Mouse (Mus musculus): ENCODE measurements around the gene Hebp1. TPM values are rescaled to one million over a fixed set of nuclear protein-coding genes. Genes with fewer than 3 reads are reported as not detected.

Gene Hebp1
- polyA plus RNA-seq, 1 experiment from 2014 or later: 2.9 TPM

GRCm38 (mm10) chr6:135228465-135228941, 30.7 kb upstream of the Hebp1 start:
- no peak for DNase-seq (ENCODE audit: low spot score, missing footprints)
- Histone ChIP-seq H3K36me3 (ENCODE audit: control insufficient read depth, insufficient read depth, low read length) (no peaks in the 10 kb centered on the region), H3K9ac (ENCODE audit: low read length) (no peak overlapping the region), H3K27me3 (ENCODE audit: control insufficient read depth, insufficient read depth, low read length) (no peaks in the 10 kb centered on the region), H3K9me3 (ENCODE audit: control insufficient read depth, low read length) (no peaks in the 10 kb centered on the region), H3K27ac (ENCODE audit: low read depth, low read length) (no peak overlapping the region), H3K4me3 (ENCODE audit: low read depth, low read length) (no peak overlapping the region), H3K4me1 (ENCODE audit: control insufficient read depth, insufficient read depth, low read length) (peaks cover 11% of the 10 kb centered on the region; the same call in 1 of the 2 replicates), H3K4me2 (no peak overlapping the region)
- 42% methylated on average over 10 of the region's 10 CpGs for WGBS
- ATAC-seq (ENCODE audit: low FRiP score): peak; percentile 74

DNA sequence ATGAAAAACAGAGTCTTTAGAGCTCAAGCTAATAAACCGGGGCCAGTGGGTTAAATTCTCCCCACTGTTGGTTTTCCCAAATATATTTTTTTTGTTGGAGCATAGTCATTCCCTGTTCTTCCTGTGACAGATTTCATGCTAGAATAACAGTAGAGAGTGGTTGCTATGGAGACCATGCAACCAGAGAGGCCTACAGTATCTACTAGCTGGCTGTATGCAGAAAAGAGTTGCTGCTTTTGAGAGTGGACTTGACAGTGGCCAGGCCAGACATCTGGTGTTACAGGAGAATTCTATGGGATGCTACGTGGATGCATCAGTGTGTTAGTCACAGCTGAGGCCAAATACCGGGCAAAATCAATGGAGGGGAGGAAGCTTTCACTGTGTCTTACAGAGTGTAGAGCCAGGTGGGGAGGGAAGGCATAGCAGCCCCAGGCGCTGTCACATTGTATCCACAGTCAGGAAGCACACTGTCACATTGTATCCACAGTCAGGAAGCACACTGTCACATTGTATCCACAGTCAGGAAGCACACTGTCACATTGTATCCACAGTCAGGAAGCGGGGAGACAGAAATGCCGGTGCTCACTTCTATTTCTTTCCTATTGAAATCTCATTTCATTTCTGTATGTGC, 26.1 kb upstream of the Hebp1 start:
- 69% methylated on average over 6 of the region's 6 CpGs for WGBS
- H3K9ac ChIP-seq (ENCODE audit: low read length): no peak overlapping the region
- H3K4me3 ChIP-seq (ENCODE audit: low read depth, low read length): no peak overlapping the region
- no peak for DNase-seq (ENCODE audit: low spot score, missing footprints)
- H3K4me2 ChIP-seq: no peak overlapping the region
- ATAC-seq (ENCODE audit: low FRiP score): no peak
- H3K27ac ChIP-seq (ENCODE audit: low read depth, low read length): no peak overlapping the region
- H3K36me3 ChIP-seq (ENCODE audit: control insufficient read depth, insufficient read depth, low read length): no peaks in the 10 kb centered on the region
- H3K27me3 ChIP-seq (ENCODE audit: control insufficient read depth, insufficient read depth, low read length): no peaks in the 10 kb centered on the region
- peaks cover 7% of the 10 kb centered on the region; the same call in 1 of the 2 replicates for H3K4me1 ChIP-seq (ENCODE audit: control insufficient read depth, insufficient read depth, low read length)
- H3K9me3 ChIP-seq (ENCODE audit: control insufficient read depth, low read length): no peaks in the 10 kb centered on the region

- no peak overlapping the region for H3K27ac ChIP-seq (ENCODE audit: low read depth, low read length)
- ATAC-seq (ENCODE audit: low FRiP score) (no peak), DNase-seq (ENCODE audit: low spot score, missing footprints) (no peak)
- H3K9ac ChIP-seq (ENCODE audit: low read length): no peak overlapping the region
- no peaks in the 10 kb centered on the region for H3K27me3 ChIP-seq (ENCODE audit: control insufficient read depth, insufficient read depth, low read length)
- no peaks in the 10 kb centered on the region for H3K36me3 ChIP-seq (ENCODE audit: control insufficient read depth, insufficient read depth, low read length)
- peaks cover 2% of the 10 kb centered on the region; the same call in 1 of the 2 replicates for H3K4me1 ChIP-seq (ENCODE audit: control insufficient read depth, insufficient read depth, low read length)
- no peak overlapping the region for H3K4me2 ChIP-seq
- 86% methylated on average over 5 of the region's 5 CpGs for WGBS
- H3K4me3 ChIP-seq (ENCODE audit: low read depth, low read length): no peak overlapping the region
- H3K9me3 ChIP-seq (ENCODE audit: control insufficient read depth, low read length): no peaks in the 10 kb centered on the region
Measured at GRCm38 (mm10) chr6:135219916-135220315, 22.1 kb upstream of the Hebp1 start.

DNA sequence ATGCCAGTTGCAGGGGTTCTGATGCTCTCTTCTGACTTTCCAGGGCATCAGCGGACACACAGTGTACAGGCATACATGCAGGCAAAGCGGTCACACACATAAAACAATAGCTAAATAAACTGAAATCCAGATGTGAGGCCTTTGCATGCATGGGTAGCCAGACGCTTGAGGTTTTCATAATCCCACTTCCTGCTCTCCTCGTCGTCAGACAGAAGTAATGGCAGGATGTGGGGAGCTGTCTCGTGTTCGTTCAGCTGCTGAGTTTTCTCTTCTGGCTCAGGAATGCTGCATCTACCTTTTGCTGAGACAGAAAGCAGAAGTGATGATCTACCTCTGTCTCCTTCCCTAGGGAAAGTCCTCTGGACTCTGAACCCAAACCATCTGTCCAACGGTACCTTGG, 20.5 kb upstream of the Hebp1 start:
- ATAC-seq (ENCODE audit: low FRiP score) (no peak), DNase-seq (ENCODE audit: low spot score, missing footprints) (no peak)
- Histone ChIP-seq H3K4me2 (no peak overlapping the region), H3K4me1 (ENCODE audit: control insufficient read depth, insufficient read depth, low read length) (no peaks in the 10 kb centered on the region), H3K36me3 (ENCODE audit: control insufficient read depth, insufficient read depth, low read length) (no peaks in the 10 kb centered on the region), H3K9me3 (ENCODE audit: control insufficient read depth, low read length) (no peaks in the 10 kb centered on the region), H3K27me3 (ENCODE audit: control insufficient read depth, insufficient read depth, low read length) (no peaks in the 10 kb centered on the region), H3K9ac (ENCODE audit: low read length) (no peak overlapping the region), H3K4me3 (ENCODE audit: low read depth, low read length) (no peak overlapping the region), H3K27ac (ENCODE audit: low read depth, low read length) (no peak overlapping the region)
- 78% methylated on average over 8 of the region's 8 CpGs for WGBS

DNA sequence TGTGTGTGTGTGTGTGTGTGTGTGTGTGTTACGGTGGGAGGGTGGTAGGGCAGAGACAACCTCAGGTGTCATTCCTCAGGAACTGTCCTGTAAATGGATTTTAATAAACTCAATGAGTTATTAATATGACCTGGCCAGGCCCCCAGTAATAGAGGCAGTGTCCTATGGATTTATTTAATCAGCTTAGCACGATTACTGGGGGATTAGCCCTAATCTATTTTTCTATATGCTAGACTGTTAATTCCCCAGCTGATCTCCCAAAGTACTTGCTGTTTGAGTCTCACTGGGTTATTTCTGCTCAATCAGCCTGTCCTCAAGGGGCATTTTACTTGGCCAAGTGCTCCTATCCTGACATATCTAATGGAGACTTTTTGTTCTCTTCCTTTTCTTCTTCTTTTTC, 14.8 kb upstream of the Hebp1 start:
- no peaks in the 10 kb centered on the region; the same call in 1 of the 2 replicates for H3K9me3 ChIP-seq (ENCODE audit: control insufficient read depth, low read length)
- WGBS: 62% methylated on average over 2 of the region's 2 CpGs
- ATAC-seq (ENCODE audit: low FRiP score) (no peak), DNase-seq (ENCODE audit: low spot score, missing footprints) (no peak)
- no peak overlapping the region for H3K27ac ChIP-seq (ENCODE audit: low read depth, low read length)
- no peak overlapping the region for H3K9ac ChIP-seq (ENCODE audit: low read length)
- no peak overlapping the region for H3K4me2 ChIP-seq
- no peaks in the 10 kb centered on the region for H3K4me1 ChIP-seq (ENCODE audit: control insufficient read depth, insufficient read depth, low read length)
- H3K36me3 ChIP-seq (ENCODE audit: control insufficient read depth, insufficient read depth, low read length): no peaks in the 10 kb centered on the region
- H3K4me3 ChIP-seq (ENCODE audit: low read depth, low read length): no peak overlapping the region
- no peaks in the 10 kb centered on the region for H3K27me3 ChIP-seq (ENCODE audit: control insufficient read depth, insufficient read depth, low read length)

DNA sequence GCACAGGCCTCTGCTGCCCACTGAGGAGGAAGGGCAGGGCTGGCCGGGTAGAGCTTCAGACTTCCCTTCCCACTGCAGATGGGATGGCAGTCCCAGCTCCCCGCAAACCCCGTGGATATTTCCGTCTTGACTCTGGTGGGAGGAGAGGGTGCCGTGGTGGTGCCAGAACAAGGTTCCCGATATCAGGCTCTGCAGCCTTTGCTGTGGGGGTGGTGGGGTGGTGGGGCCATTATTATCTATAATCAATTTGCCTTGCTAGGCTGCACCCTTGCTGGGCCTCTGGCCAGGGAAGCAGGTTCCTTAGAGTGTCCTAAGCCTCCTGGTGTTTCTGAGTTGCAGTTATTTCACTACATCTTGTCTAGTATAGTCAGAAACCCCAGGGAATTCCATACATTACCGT, 13.3 kb upstream of the Hebp1 start:
- no peaks in the 10 kb centered on the region for H3K27me3 ChIP-seq (ENCODE audit: control insufficient read depth, insufficient read depth, low read length)
- H3K27ac ChIP-seq (ENCODE audit: low read depth, low read length): no peak overlapping the region
- no peaks in the 10 kb centered on the region; the same call in 1 of the 2 replicates for H3K9me3 ChIP-seq (ENCODE audit: control insufficient read depth, low read length)
- H3K9ac ChIP-seq (ENCODE audit: low read length): no peak overlapping the region
- ATAC-seq (ENCODE audit: low FRiP score) (no peak), DNase-seq (ENCODE audit: low spot score, missing footprints) (no peak)
- no peaks in the 10 kb centered on the region for H3K36me3 ChIP-seq (ENCODE audit: control insufficient read depth, insufficient read depth, low read length)
- 87% methylated on average over 7 of the region's 7 CpGs for WGBS
- H3K4me1 ChIP-seq (ENCODE audit: control insufficient read depth, insufficient read depth, low read length): no peaks in the 10 kb centered on the region
- no peak overlapping the region for H3K4me2 ChIP-seq
- H3K4me3 ChIP-seq (ENCODE audit: low read depth, low read length): no peak overlapping the region

GRCm38 (mm10) chr6:135206909-135207308, 9.1 kb upstream of the Hebp1 start:
- DNase-seq (ENCODE audit: low spot score, missing footprints) (no peak), ATAC-seq (ENCODE audit: low FRiP score) (no peak)
- H3K4me3 ChIP-seq (ENCODE audit: low read depth, low read length): no peak overlapping the region
- no peaks in the 10 kb centered on the region for H3K4me1 ChIP-seq (ENCODE audit: control insufficient read depth, insufficient read depth, low read length)
- H3K9ac ChIP-seq (ENCODE audit: low read length): no peak overlapping the region
- H3K36me3 ChIP-seq (ENCODE audit: control insufficient read depth, insufficient read depth, low read length): no peaks in the 10 kb centered on the region
- 49% methylated on average over 8 of the region's 8 CpGs for WGBS
- no peak overlapping the region for H3K27ac ChIP-seq (ENCODE audit: low read depth, low read length)
- H3K9me3 ChIP-seq (ENCODE audit: control insufficient read depth, low read length): no peaks in the 10 kb centered on the region; the same call in 1 of the 2 replicates
- no peak overlapping the region for H3K4me2 ChIP-seq
- H3K27me3 ChIP-seq (ENCODE audit: control insufficient read depth, insufficient read depth, low read length): no peaks in the 10 kb centered on the region

DNA sequence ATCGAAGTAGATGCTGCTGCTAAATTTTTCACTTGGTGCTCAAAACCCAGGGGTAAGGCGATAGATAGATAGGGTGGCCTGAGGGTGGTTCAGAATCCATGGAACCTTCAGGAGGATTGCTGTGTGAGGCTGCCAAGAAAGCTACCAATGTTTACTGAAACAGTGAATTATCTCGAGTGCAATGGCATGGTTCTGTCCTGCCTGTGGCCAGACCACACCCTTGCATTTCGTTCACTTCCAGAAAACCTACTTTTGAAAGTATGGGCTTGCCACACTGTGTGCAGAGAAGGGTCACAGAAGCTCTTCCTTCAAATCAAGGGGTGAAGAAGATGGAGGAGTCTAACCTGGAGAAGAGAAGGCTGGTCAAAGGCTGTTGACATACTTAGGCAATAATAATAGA, 8.0 kb upstream of the Hebp1 start:
- Histone ChIP-seq H3K27ac (ENCODE audit: low read depth, low read length) (no peak overlapping the region), H3K36me3 (ENCODE audit: control insufficient read depth, insufficient read depth, low read length) (no peaks in the 10 kb centered on the region), H3K4me2 (no peak overlapping the region), H3K4me1 (ENCODE audit: control insufficient read depth, insufficient read depth, low read length) (no peaks in the 10 kb centered on the region), H3K9ac (ENCODE audit: low read length) (no peak overlapping the region), H3K9me3 (ENCODE audit: control insufficient read depth, low read length) (no peaks in the 10 kb centered on the region; the same call in 1 of the 2 replicates), H3K4me3 (ENCODE audit: low read depth, low read length) (no peak overlapping the region), H3K27me3 (ENCODE audit: control insufficient read depth, insufficient read depth, low read length) (no peaks in the 10 kb centered on the region)
- WGBS: 92% methylated on average over 4 of the region's 4 CpGs
- ATAC-seq (ENCODE audit: low FRiP score): no peak
- DNase-seq (ENCODE audit: low spot score, missing footprints): no peak

- H3K36me3 ChIP-seq (ENCODE audit: control insufficient read depth, insufficient read depth, low read length): no peaks in the 10 kb centered on the region
- H3K27ac ChIP-seq (ENCODE audit: low read depth, low read length): no peak overlapping the region
- H3K4me2 ChIP-seq: no peak overlapping the region
- no peaks in the 10 kb centered on the region; the same call in 1 of the 2 replicates for H3K9me3 ChIP-seq (ENCODE audit: control insufficient read depth, low read length)
- DNase-seq (ENCODE audit: low spot score, missing footprints) (no peak), ATAC-seq (ENCODE audit: low FRiP score) (no peak)
- H3K9ac ChIP-seq (ENCODE audit: low read length): no peak overlapping the region
- no peaks in the 10 kb centered on the region for H3K27me3 ChIP-seq (ENCODE audit: control insufficient read depth, insufficient read depth, low read length)
- H3K4me1 ChIP-seq (ENCODE audit: control insufficient read depth, insufficient read depth, low read length): no peaks in the 10 kb centered on the region
- WGBS: 66% methylated on average over 4 of the region's 4 CpGs
- H3K4me3 ChIP-seq (ENCODE audit: low read depth, low read length): no peak overlapping the region
Measured at GRCm38 (mm10) chr6:135204869-135205268, 7.0 kb upstream of the Hebp1 start.

Data from midbrain, embryonic 11.5 days (tissue).